In the genomic region with DNA sequence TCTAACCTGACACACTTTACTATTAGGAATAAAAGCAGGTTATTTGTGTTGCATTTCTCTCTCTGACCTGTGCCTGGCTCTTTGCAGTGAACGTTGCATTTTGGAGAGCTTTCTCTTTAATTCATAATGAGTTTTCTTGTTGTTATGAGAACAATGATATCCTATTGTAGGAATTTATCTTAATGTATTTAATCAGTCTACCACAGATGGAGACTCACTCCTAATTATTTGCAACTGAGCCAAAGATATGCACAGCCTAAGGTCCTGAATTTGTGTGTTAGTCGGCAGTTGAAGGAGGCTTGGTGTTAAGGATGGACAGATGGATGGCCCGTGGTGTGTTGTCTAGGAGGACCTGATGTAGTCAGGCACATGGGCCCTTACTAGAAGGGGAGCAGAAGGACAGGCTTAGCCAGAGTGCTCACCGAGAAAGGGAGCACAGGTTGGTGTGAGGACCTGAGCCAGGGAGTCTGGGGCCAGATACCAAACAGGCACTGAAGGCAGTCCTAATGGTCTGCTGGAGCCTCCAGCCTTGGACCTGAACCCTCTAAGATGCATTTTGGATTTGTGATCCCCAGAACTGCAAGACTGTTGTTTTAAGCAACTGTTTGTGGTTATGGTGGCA, we compare ENCODE assay signal across 21 mouse cellular contexts. TPM values are rescaled to one million over a fixed set of nuclear protein-coding genes. Genes with fewer than 3 reads are reported as not detected.
"Had no signal": no experiment of that assay in that cellular context is flagged by ENCODE, and none has a peak within 500 bp of the region (broad histone marks: within the 10 kb centered on the region; RNA-seq: fewer than 3 reads in every experiment).

No protein-coding gene starts in this region.

- DNase-seq: gastrocnemius, adult 2 months; gastrocnemius, postnatal 10 days; gastrocnemius, postnatal 25 days; heart, adult 2 months; heart, postnatal 14 days; heart, postnatal 4 days; kidney, adult 18-20 months; kidney, adult 8-10 months; kidney, postnatal 10 days; kidney, postnatal 25 days; kidney, postnatal 4 days; liver; liver, embryonic 13.5 days had no signal

- ATAC-seq: hindbrain, embryonic 16.5 days; inflammation-experienced regulatory T-cells, adult 6 months; intestine, embryonic 15.5 days; intestine, postnatal 0 days had no signal

RNA-seq across cellular contexts. Expression of a gene that starts 14.1 kb away (rescaled TPM):
- total RNA-seq: gastrocnemius, adult 2 months; gastrocnemius, postnatal 25 days; granulocyte monocyte progenitor cell, adult 5-6 weeks; heart, adult 2 months; heart, postnatal 4 days had no signal
- polyA plus RNA-seq: heart, embryonic 13.5 days; inflammation-experienced regulatory T-cells, adult 6 months; liver, embryonic 11.5 days; liver, embryonic 13.5 days; liver, embryonic 15.5 days had no signal
